Mouse (Mus musculus): ENCODE data around the gene Atf6b. TPM values are rescaled to one million over a fixed set of nuclear protein-coding genes. Genes with fewer than 3 reads are reported as not detected.

Gene Atf6b
- total and polyA plus RNA-seq, 3 experiments = 45.3 to 101 TPM; not detected in 1

GRCm38 (mm10) chr17:34628644-34628967 is 18.3 kb upstream of the Atf6b start:
- Histone ChIP-seq H3K79me2 (ENCODE audit: control insufficient read depth, insufficient read depth, low read length, poor library complexity) (peaks cover 16% of the 10 kb centered on the region), H3K9ac (ENCODE audit: control insufficient read depth, low read depth, low read length, poor library complexity, severe bottlenecking) (peak overlapping the region; percentile 90), H3K4me1 (ENCODE audit: control insufficient read depth in 1 of 2, insufficient read depth in 2 of 2, low read length in 2 of 2) (peaks cover 0 to 26% of the 10 kb centered on the region in 2 experiments; a peak in 3 of 4 replicates), H3K27me3 (ENCODE audit: control insufficient read depth in 1 of 2, insufficient read depth in 2 of 2, low read length in 2 of 2) (no peaks in the 10 kb centered on the region; a peak in 1 of 4 replicates), H3K4me3 (ENCODE audit: control insufficient read depth in 1 of 2, insufficient read depth in 1 of 2, low read depth in 2 of 2, low read length in 2 of 2) (peak overlapping the region; percentile 61 to 91), H3K36me3 (ENCODE audit: control insufficient read depth in 1 of 2, insufficient read depth in 2 of 2, low read length in 2 of 2) (peaks cover 0 to 11% of the 10 kb centered on the region in 2 experiments; a peak in 3 of 4 replicates), H3K9me3 (replicated peaks; ENCODE audit: insufficient read depth, low read length) (no peaks in the 10 kb centered on the region), H3K27ac (ENCODE audit: control insufficient read depth, low read depth, low read length) (no peak overlapping the region)
- TF ChIP-seq UBTF (IDR thresholded peaks at IDR 0.05; ENCODE audit: borderline replicate concordance, insufficient read depth, low read depth, low read length) = no peak
- no peak for TF ChIP-seq MEF2A (IDR thresholded peaks at IDR 0.05; ENCODE audit: extremely low read depth, insufficient replicate concordance, low read depth, low read length, poor library complexity, severe bottlenecking)
- TF ChIP-seq GABPA (IDR thresholded peaks at IDR 0.05; ENCODE audit: low read depth, low read length) = no peak
- no peak for TF ChIP-seq POLR2A (IDR thresholded peaks at IDR 0.05; ENCODE audit: control insufficient read depth in 1 of 2, insufficient read depth in 1 of 2, low read depth in 1 of 2, low read length in 2 of 2, poor library complexity in 1 of 2)
- no peak for TF ChIP-seq CHD2 (IDR thresholded peaks at IDR 0.05; ENCODE audit: low read length)
- no peak for TF ChIP-seq SMC3 (IDR thresholded peaks at IDR 0.05; ENCODE audit: low read depth, low read length)
- TF ChIP-seq GATA1 (IDR thresholded peaks at IDR 0.05; ENCODE audit: low read depth, low read length) = no peak
- TF ChIP-seq POLR2AphosphoS5 (IDR thresholded peaks at IDR 0.05; ENCODE audit: borderline replicate concordance, low read depth, low read length) = no peak
- no peak for TF ChIP-seq ZMIZ1 (IDR thresholded peaks at IDR 0.05; ENCODE audit: low read depth, low read length)
- peak; percentile 57 for DNase-seq (ENCODE audit: low read depth, low spot score)

- Histone ChIP-seq H3K9ac (ENCODE audit: control insufficient read depth, low read depth, low read length, poor library complexity, severe bottlenecking) (peak within 1 kb of the TSS; percentile 90), H3K36me3 (ENCODE audit: control insufficient read depth in 1 of 2, insufficient read depth in 2 of 2, low read length in 2 of 2) (peaks cover 0 to 11% of the 10 kb centered on the region in 2 experiments; a peak in 2 of 4 replicates), H3K4me1 (ENCODE audit: control insufficient read depth in 1 of 2, insufficient read depth in 2 of 2, low read length in 2 of 2) (peaks cover 0 to 26% of the 10 kb centered on the region in 2 experiments; a peak in 3 of 4 replicates), H3K27me3 (ENCODE audit: control insufficient read depth in 1 of 2, insufficient read depth in 2 of 2, low read length in 2 of 2) (no peaks in the 10 kb centered on the region; a peak in 1 of 4 replicates), H3K79me2 (ENCODE audit: control insufficient read depth, insufficient read depth, low read length, poor library complexity) (peaks cover 16% of the 10 kb centered on the region), H3K4me3 (ENCODE audit: control insufficient read depth in 1 of 2, insufficient read depth in 1 of 2, low read depth in 2 of 2, low read length in 2 of 2) (peak within 1 kb of the TSS; percentile 61 to 91), H3K9me3 (replicated peaks; ENCODE audit: insufficient read depth, low read length) (no peaks in the 10 kb centered on the region), H3K27ac (ENCODE audit: control insufficient read depth, low read depth, low read length) (peak within 1 kb of the TSS; percentile 94)
- DNase-seq (ENCODE audit: low read depth, low spot score) = no peak
- TF ChIP-seq USF2 (IDR thresholded peaks at IDR 0.05; ENCODE audit: borderline replicate concordance in 1 of 2, insufficient read depth in 1 of 2, low read depth in 1 of 2, low read length in 2 of 2) (no peak), RCOR1 (IDR thresholded peaks at IDR 0.05; ENCODE audit: low read depth, low read length) (peak; percentile 36; the same call in 1 of the 2 replicates)
These were observed 17.7 kb upstream of the Atf6b start, which contains the start of gene Prrt1 for GRCm38 (mm10) chr17:34629221-34629751. Gene Prrt1 (plus strand): TSS chr17:34629533.

All from MEL (cell line).